Mouse (Mus musculus): ENCODE data around the gene Lbx1.
A peak's percentile ranks its signal among the peaks of the same experiment; 100 is the strongest.

Gene Lbx1

DNA sequence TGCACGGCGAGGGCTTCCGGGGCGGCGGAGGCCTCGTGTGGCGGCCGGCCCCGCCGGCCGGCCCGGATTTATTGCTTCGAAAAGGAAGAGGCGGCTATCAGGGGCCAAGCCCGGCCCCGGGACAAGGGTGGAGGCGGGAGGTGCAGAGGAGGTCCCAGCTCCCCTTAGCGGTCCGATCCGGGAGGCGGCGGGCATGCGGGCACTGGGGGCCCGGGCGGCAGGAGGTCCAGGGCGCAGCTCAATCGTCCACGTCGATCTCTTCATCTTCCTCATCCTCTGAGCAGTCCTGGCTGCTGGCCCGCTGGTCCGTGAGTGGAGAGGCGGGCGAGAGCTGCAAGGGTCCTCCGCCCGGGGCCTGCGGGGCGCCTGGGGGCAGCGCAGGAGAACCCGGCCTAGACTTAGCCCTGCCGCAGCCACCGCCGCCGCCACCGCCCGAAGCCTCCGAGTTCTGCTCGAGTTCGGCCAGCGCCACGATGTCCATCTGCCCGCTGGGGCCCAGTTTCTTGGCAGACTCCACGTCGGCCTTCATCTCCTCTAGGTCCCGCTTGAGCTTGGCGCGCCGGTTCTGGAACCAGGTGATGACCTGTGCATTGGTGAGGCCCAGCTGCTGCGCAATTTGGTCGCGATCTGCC lies 2.0 kb downstream of the Lbx1 start:
- no peak for DNase-seq (ENCODE audit: low spot score)

DNA sequence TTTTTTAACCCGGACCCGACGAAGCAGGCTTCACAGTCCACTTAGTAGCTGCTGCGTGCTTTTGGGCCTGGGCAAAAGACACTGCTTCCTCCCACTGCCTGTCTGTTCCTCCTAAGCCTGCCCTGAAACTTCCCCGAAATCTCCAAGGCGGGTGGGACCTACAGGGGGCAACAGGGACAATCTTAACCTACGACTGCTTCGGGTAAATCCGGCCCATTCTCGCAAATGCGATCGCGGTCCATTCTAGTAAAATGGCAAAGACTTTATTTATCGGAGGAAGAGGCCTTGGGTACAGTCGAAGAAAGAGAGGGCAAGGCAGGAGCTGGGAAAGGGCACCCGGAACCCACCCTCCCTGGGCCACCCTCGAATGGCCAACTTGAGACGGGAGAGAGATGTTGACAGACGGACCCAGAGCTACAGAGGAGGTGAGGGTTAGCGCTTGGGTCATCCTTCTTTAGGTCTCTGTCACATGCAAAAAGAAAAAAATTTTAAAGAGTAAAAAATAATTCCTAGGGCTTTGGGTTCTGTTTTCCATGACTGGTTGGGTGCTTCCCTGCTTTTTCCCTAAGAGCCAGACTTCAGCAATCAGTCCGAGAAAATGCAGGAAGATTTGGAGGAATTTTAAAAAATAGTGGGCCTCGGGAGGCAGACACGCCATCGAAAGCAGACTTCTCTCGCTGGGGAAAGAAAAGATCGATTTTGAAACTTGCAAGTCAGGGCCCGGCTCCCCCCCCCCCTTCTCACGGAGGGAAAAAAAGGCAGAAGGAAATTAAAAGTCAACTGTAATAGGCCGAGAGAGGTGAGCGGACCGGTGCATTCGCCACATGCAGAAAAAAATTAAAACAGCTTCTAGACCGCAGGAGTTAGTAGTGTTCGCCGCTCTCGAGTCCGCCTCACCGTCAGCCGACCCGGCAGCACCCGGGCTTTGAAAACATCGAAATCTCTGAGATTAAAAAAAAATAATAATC lies 2.9 kb downstream of the Lbx1 start:
- DNase-seq (ENCODE audit: low spot score), result no peak

GRCm38 (mm10) chr19:45232036-45232410 lies 3.6 kb downstream of the Lbx1 start:
- DNase-seq (ENCODE audit: low spot score), result no peak

DNA sequence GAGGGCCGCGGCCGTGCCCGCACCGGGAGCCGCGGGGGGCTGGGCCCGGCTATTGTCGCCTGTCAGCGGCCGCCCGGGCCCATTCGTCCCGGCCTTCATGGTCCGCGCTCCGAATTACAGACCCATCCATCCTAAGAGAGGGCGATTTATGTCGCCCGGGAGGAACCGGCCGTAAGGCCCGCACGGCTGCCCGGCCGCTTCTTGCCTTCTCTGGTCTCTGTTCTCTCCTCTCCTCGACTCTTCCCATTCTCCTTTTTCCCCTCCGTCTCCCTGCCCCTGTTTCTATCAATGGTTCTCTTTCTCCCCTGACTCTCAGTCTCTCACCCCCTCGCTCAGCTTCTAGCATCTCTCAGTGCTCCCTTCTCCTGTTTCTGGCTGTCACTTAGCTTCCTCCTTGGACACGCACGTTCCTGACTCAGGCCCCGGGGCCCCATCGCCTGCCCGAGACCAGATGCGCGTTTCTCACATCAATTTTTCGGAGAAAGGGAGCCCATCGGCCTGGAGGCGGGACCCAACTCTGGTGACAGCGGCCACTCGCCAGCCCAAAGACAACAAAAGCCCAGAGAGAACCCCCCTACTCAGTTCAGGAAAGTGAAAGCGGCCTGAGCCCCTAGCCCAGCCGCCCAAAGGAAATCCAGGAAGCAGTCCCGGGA lies 4.1 kb downstream of the Lbx1 start:
- DNase-seq (ENCODE audit: low spot score), result no peak

DNA sequence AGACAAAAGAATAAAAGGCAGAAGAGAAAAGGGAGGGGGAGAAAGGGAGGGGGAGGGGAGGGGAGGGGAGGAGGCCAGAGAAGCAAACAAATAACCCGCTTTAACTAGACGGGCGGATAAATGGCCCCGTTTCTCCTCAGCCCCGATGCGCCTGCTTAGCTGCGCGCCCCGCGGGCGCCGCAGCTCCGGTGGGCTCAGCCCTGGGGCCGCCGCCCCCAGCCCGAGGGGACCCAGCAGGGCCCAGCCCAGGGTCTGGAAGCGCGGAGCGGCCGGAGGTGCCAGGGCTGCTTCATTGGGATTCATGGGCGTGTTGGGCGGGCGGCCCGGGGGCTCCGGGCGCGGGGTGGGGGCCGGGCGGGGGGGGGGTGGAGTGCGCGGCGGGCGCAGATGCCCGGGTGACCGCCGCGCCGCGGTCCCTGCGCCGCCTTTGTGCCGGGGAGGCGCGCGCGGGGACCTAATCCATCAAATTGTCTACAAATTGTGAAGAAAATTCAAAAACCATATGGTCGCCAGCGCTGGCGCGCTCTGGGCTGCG lies 4.7 kb downstream of the Lbx1 start:
- no peak for DNase-seq (ENCODE audit: low spot score)

DNA sequence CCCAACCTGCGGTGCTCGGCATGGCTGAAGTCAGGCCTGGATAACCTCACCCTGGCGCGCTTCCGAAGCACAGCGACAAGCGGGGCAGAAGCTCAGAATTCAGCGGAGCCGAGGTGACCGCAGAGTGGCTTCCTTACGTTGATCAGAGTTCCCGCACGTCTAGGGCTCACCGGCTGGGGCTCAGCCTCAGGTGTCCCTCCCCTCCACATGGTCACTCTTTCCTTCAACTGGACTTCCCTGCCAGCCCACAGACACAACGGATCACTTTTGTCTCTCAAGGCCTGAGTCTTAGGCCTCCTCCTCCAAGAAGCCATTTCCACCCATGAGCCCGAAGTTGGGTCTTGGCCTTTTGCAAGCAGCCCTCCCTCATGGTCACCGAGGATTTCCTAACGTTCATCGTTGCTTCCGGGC lies 5.4 kb downstream of the Lbx1 start:
- DNase-seq (ENCODE audit: low spot score), result no peak

DNA sequence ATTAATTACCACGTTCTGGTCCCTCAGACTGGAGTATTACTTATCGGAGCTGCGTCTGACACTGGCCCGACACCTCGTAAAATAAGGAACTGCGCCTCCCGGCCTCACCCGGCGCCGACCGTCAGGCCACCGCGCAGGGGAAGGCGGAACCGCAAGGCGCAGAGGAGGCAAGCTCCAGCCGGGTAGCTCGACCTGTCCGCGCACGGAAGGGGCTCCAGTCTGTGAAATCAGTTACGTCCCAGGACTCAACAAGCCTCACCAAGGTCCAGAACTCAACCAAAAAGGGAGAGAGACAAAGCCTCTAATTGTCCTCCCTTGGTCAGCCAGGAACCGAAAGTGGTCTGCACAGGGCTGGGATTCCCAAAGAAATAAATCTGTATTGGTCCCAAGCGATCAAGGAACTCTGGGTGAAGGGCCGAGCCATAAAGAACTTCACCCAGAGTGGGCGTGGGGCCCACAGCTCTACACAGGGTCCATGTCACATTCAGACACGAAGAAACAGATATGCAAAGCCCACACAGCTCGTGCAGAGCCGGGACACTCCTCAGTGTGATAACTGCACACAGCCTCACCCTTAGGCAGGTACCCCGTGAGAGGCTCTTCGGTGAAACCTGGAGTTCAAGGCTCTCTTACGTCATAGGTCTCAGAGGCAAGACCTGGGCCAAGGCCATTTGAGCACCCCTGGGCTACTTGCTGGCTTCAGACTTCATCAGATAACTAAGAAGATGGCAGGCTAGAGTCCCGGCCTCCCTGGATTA lies 6.1 kb downstream of the Lbx1 start:
- no peak for DNase-seq (ENCODE audit: low spot score)

DNA sequence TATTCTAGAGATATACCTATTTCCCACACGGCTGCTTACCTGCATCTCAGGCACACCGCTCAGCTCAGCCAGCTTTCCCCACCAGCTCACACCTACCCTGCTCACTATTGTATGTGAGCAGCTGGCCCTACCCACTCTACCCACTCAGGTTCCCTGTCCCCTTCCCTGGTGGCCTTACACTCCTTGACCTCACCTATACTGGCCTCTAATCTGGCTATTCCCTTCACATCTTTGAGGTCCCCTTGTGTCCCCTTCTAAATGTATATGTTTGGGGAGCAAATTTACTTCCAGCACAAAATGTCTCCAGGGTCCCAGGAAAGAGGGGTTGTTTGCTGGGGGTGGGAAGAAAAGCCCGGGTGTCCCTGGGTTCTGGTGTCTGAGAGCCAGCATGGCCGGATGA lies 6.8 kb downstream of the Lbx1 start:
- DNase-seq (ENCODE audit: low spot score), result no peak

GRCm38 (mm10) chr19:45228097-45228496 lies 7.5 kb downstream of the Lbx1 start:
- DNase-seq (ENCODE audit: low spot score), result no peak

- DNase-seq (ENCODE audit: low spot score), result no peak
Measured at GRCm38 (mm10) chr19:45227671-45228070, 7.9 kb downstream of the Lbx1 start.

GRCm38 (mm10) chr19:45227049-45227448 lies 8.6 kb downstream of the Lbx1 start:
- DNase-seq (ENCODE audit: low spot score), result no peak

GRCm38 (mm10) chr19:45226246-45226645 lies 9.4 kb downstream of the Lbx1 start:
- no peak for DNase-seq (ENCODE audit: low spot score)

GRCm38 (mm10) chr19:45225130-45225529 lies 10.5 kb downstream of the Lbx1 start:
- DNase-seq (ENCODE audit: low spot score), result no peak

DNA sequence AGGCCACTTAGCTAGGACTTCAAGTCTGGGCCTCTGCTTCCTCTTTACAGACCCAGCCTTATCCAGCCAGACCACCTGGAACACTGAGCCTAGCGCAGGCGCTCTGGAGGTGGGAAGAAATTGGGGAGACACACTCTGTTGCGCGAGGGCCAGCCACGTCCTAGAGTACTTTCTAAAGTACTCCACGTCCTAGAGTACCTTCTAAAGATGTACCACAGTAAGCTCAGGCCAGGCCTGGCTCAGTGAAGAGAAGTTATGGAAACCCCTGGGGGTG lies 11.4 kb downstream of the Lbx1 start:
- no peak for DNase-seq (ENCODE audit: low spot score)

DNA sequence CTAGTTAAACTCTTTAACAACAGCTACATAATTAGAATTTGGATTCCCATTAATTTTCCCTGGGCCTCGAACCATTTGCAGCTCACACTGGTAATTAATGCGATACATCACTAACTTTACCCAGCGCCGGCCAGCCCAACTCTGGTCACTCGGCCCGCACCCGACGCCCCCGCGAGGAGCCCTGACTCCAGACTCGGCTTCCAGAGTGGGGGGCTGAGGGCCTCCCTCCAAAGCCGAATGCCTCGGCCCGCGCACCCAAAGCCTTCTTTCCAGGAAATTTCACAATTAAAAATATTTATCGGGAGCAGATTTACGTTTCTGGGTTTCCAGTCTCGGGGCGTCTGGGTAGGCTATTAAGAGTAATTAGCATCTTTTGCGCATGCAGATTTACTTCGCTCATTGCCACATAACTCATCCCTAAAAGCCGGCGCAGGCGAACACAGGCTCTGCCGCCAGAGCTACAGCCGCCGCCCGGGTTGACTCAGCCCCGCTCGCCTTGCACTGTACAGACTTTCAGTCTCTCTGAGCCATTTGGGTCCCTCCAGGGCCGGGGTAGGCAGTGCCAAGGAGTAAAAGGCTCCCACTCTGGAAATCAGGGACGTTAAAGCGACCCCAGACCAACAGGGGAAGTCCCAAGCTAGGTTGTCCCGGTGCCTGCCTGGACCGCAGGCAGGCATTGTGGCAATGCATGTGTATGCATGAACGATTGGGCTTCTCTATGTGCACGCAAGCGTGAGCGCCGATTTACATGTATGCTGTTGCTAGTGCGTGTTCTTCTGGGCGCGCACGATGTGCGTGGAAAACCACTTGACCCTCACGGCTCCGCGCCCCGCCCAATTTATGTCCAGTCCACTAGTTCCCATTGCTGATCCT lies 12.0 kb downstream of the Lbx1 start:
- DNase-seq (ENCODE audit: low spot score), result no peak

DNA sequence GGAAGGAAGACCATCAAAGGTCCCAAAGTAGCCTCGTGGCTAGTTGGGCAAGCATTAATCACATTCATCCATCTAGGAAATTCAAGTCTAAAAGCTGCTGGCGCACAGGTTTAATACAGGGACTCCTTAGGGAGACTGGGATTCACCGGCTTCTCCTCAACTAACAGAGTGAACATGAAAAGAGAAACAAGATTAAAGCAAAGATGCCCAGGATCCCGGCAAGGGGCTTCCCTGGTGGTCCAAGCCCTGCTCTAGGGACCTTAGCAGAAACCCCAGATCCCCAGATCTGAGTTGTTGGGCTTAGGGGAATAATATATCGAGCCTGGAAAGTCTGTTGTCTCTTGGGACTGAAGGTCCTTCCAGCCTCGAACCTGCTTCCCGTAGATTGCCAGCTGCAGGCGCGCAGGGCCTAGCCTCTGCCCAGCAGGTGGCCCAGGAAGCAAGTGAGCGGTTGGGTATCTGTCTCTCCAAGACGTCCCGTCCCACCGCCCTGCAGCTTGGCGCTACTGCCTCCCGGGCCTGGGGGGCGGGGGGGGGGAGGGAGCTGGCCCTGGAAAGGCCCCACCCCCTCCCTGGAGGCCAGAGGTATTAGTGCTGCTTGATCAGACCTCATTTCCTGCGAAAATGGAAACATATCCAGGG lies 13.3 kb downstream of the Lbx1 start:
- no peak for DNase-seq (ENCODE audit: low spot score)

DNA sequence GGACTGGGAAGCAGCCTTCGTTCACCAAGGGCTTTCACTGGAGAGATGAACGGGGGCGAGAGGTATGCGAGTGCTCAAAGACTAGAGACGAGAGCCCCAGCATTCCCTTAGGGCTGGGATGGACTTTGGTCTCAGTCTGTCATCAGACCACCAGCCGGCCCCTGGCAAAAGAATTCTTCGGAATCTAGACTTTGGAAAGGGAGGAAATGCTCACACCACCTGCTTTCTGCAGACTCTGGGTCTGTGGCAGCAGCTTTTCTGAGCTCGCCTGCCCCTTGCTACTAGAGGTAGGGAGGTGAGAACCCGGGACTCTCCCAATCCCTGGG lies 14.2 kb downstream of the Lbx1 start:
- no peak for DNase-seq (ENCODE audit: low spot score)

DNA sequence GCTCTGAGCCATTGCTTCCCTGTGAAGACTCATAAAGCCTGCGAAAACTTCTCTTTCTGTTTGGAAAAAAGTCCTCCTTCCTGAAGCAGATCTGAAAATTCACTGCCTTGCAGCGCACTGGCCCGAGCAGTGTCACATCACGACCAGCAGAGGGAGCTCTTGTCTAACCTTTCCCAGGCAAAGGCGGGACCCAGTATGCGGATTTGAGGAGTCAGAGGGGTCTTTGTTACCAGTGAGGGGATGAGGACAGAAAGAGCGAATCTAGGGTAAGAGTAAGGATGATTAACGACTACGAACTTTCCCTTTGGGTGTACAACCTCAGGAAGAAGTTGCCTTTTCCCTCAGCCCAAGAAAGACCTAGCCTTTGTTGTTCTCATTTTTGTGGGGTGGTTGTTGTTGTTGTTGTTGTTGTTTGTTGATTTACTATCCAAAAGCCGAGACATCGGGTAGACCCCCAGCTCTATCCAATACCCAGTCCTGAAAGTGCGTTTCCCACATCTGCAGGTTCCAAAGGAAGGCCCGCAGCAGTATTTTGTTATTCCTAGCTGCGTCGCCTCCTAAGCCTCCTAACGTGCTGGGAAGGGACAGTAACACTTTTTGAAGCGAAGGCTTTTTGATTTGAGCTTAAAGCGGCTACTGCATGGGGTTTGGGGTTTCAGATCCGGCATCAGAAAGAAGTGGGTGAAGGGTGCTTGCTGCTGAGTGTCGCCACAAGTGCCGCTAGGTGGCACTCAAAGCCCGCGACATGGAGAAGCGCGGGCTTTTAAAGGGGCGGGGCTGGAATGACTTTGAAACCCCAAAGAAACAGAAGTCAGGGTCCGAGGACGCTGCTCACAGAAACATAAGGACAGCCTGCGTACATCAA lies 14.8 kb downstream of the Lbx1 start:
- peak; percentile 77 for DNase-seq (ENCODE audit: low spot score)

DNA sequence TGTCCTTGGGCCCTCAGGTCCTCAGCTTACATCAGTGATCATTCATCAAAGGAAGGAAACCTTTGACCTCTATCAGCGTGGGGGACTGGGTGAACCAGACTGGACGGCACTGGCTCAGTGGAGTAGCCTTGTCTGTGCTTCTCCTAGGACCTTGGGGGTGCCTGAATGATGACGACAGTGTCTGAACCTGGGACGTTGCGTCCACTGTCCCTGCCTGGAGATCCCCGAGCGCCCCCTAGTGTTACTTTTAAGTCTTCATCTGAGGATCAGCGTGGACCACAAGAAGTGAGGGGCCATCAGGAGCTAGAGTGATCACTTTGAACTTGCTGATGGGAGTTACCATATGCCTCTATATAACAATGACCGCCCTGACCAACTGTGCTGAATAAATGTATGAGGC lies 19.4 kb downstream of the Lbx1 start:
- peak; percentile 44 for DNase-seq (ENCODE audit: low spot score)

- DNase-seq (ENCODE audit: low spot score), result no peak
Measured at GRCm38 (mm10) chr19:45215431-45215830, 20.2 kb downstream of the Lbx1 start.
